Mouse (Mus musculus): ENCODE results near the gene Havcr2. TPM values are rescaled to one million over a fixed set of nuclear protein-coding genes. Genes with fewer than 3 reads are reported as not detected.
"Not testable (repeated sequence)": the region's sequence is repeated elsewhere in the genome, so short reads cannot be mapped to it uniquely, and the experiment has no call there.

Gene Havcr2
- polyA plus RNA-seq, 1 experiment from 2014 or later: 0.27 TPM

DNA sequence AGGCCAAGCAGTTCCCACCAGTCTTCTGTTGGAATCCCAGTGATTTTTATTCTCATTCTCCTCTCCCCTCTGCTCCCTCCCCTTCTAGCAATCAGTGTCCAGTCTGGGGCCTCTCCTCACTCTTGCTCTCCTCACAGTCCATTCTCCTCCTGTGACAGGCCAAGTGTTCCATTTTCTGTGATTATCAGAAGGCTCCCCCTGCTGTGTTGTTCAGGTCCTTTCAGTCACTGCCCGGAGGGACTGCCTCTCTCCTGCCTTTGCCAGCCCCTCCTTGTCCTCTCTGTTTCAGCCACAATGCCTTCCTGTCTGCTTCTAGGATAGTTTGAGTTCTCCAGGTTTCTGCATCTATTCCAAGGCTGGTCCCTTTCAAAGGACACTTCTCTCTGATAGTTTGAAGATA is 33.5 kb downstream of the Havcr2 start:
- Histone ChIP-seq H3K27me3 (ENCODE audit: control insufficient read depth, insufficient read depth, low read length) (no peaks in the 10 kb centered on the region), H3K9ac (replicated peaks; ENCODE audit: low read depth, low read length) (no peak overlapping the region), H3K9me3 (ENCODE audit: control insufficient read depth, low read length) (no peaks in the 10 kb centered on the region), H3K27ac (ENCODE audit: low read depth, low read length) (no peak overlapping the region), H3K4me2 (ENCODE audit: low read depth, low read length) (no peak overlapping the region), H3K36me3 (ENCODE audit: control insufficient read depth, insufficient read depth, low read length) (no peaks in the 10 kb centered on the region), H3K4me3 (ENCODE audit: low read depth, low read length) (no peak overlapping the region), H3K4me1 (ENCODE audit: control insufficient read depth, insufficient read depth, low read length) (no peaks in the 10 kb centered on the region)
- no peak for ATAC-seq (ENCODE audit: low read depth)
- 8% methylated on average over 1 of the region's 1 CpGs for WGBS

DNA sequence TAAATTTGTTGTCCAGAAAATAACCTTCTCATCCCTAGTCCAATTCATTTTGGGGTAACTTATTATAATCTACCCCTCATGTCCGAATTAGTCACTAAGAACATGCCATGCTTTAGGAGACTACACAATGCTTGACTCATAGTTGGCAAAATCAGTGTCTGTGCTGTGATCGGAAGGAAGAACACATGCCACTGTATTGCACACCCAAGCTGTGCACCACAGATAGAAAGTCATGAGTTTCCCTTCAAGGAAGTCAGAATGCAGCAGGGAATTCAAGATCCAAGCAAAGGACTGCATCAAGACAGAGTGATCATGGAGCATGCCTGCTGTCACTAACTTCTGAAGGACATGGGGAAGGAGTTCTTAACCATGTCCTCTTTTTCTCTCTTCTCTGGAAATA is 33.9 kb downstream of the Havcr2 start:
- Histone ChIP-seq H3K9ac (replicated peaks; ENCODE audit: low read depth, low read length) (no peak overlapping the region), H3K4me1 (ENCODE audit: control insufficient read depth, insufficient read depth, low read length) (no peaks in the 10 kb centered on the region), H3K4me3 (ENCODE audit: low read depth, low read length) (no peak overlapping the region), H3K27ac (ENCODE audit: low read depth, low read length) (no peak overlapping the region), H3K27me3 (ENCODE audit: control insufficient read depth, insufficient read depth, low read length) (no peaks in the 10 kb centered on the region), H3K36me3 (ENCODE audit: control insufficient read depth, insufficient read depth, low read length) (no peaks in the 10 kb centered on the region), H3K4me2 (ENCODE audit: low read depth, low read length) (no peak overlapping the region), H3K9me3 (ENCODE audit: control insufficient read depth, low read length) (no peaks in the 10 kb centered on the region)
- WGBS: 86% methylated on average over 2 of the region's 2 CpGs
- ATAC-seq (ENCODE audit: low read depth): no peak

DNA sequence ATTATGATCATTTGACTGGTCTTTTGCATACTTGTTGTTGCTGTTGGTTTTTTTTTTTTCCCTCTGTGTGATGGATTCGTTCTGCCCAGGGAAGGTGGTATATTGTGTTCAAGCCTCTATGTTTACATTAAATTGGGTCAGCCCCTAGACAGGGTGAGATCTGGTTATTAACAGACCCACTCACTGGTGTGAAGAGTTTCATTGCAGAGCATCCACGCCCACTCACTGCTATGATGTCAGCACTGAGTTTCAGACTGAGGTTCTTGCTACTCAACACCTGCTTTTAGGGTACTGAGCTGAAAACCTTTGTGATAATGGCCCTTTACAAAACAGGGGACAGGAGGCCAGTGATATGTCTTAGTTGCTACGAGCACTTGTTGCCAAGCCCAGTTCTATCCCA is 52.4 kb downstream of the Havcr2 start:
- Histone ChIP-seq H3K27ac (ENCODE audit: low read depth, low read length) (no peak overlapping the region), H3K4me2 (ENCODE audit: low read depth, low read length) (no peak overlapping the region), H3K9me3 (ENCODE audit: control insufficient read depth, low read length) (no peaks in the 10 kb centered on the region), H3K27me3 (ENCODE audit: control insufficient read depth, insufficient read depth, low read length) (no peaks in the 10 kb centered on the region), H3K36me3 (ENCODE audit: control insufficient read depth, insufficient read depth, low read length) (no peaks in the 10 kb centered on the region), H3K9ac (replicated peaks; ENCODE audit: low read depth, low read length) (no peak overlapping the region), H3K4me3 (ENCODE audit: low read depth, low read length) (no peak overlapping the region), H3K4me1 (ENCODE audit: control insufficient read depth, insufficient read depth, low read length) (no peaks in the 10 kb centered on the region)
- no peak for ATAC-seq (ENCODE audit: low read depth)
- WGBS: 77% methylated on average over 3 of the region's 3 CpGs

DNA sequence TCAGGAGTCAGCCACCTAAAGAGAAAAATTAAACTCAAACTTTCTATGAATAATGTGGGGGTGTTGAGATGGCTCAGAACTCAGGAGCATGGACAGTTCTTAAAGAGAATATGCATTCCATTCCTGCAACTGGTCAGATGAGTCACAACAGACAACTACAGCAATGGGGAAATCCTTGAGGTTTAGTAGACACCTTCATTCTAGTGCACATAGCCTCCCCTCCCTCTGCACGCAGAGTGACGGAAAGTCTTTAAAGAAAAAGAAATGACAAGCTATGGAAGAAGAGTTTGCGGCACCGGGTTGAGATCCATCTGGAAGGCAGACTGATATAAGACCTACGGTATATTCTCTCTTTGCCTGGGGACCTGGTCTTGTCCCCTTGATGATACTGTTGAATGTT is 55.2 kb downstream of the Havcr2 start:
- H3K4me2 ChIP-seq (ENCODE audit: low read depth, low read length): no peak overlapping the region
- no peak overlapping the region for H3K4me3 ChIP-seq (ENCODE audit: low read depth, low read length)
- no peak overlapping the region for H3K27ac ChIP-seq (ENCODE audit: low read depth, low read length)
- WGBS: 95% methylated on average over 5 of the region's 5 CpGs
- H3K9ac ChIP-seq (replicated peaks; ENCODE audit: low read depth, low read length): no peak overlapping the region
- no peaks in the 10 kb centered on the region for H3K9me3 ChIP-seq (ENCODE audit: control insufficient read depth, low read length)
- no peaks in the 10 kb centered on the region for H3K4me1 ChIP-seq (ENCODE audit: control insufficient read depth, insufficient read depth, low read length)
- H3K27me3 ChIP-seq (ENCODE audit: control insufficient read depth, insufficient read depth, low read length): no peaks in the 10 kb centered on the region
- no peaks in the 10 kb centered on the region for H3K36me3 ChIP-seq (ENCODE audit: control insufficient read depth, insufficient read depth, low read length)
- no peak for ATAC-seq (ENCODE audit: low read depth)

DNA sequence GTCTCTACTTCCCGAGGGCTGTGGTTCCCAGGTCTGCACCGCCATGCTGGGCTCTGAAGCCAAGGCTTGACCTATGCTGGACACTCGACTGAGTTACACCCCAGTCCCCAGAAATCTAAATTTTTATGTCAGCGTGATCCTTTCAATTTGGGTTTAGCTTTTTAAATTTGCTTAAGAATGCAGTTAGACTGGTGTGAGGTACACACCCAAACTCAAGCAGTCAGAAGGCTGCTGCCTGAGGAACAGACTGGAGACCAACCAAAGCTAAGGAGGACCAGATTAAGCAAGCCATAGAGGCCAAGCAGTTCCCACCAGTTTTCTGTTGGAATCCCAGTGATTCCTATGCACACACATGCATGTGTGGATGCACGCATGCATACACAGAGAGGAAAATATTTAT is 66.6 kb downstream of the Havcr2 start:
- not testable (repeated sequence) for H3K27ac ChIP-seq (ENCODE audit: low read depth, low read length); H3K9ac ChIP-seq (replicated peaks; ENCODE audit: low read depth, low read length); H3K27me3 ChIP-seq (ENCODE audit: control insufficient read depth, insufficient read depth, low read length); H3K36me3 ChIP-seq (ENCODE audit: control insufficient read depth, insufficient read depth, low read length); H3K4me3 ChIP-seq (ENCODE audit: low read depth, low read length); ATAC-seq (ENCODE audit: low read depth); H3K4me1 ChIP-seq (ENCODE audit: control insufficient read depth, insufficient read depth, low read length); H3K4me2 ChIP-seq (ENCODE audit: low read depth, low read length); H3K9me3 ChIP-seq (ENCODE audit: control insufficient read depth, low read length)
- WGBS: 92% methylated on average over 5 of the region's 5 CpGs

DNA sequence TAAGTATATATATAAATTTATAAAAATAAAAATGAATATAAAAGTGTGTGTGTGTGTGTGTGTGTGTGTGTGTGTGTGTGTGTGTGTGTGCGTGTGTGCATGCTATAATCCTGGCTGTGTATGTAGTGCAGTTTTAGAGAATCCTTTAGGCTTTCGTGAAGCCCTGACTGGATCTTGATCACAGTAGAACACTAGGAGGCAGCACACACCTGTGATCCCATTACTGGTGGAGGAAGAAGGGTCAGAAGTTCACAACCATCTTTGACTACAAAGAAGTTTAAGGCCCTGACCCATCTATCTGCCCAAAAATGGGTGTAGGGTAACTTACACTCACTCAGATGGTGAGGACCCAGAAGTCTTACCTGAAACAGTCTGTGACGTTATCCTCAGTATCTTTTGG is 68.0 kb downstream of the Havcr2 start:
- Histone ChIP-seq H3K9ac (replicated peaks; ENCODE audit: low read depth, low read length) (no peak overlapping the region), H3K4me3 (ENCODE audit: low read depth, low read length) (no peak overlapping the region), H3K27me3 (ENCODE audit: control insufficient read depth, insufficient read depth, low read length) (no peaks in the 10 kb centered on the region), H3K36me3 (ENCODE audit: control insufficient read depth, insufficient read depth, low read length) (no peaks in the 10 kb centered on the region), H3K4me1 (ENCODE audit: control insufficient read depth, insufficient read depth, low read length) (no peaks in the 10 kb centered on the region), H3K27ac (ENCODE audit: low read depth, low read length) (no peak overlapping the region), H3K9me3 (ENCODE audit: control insufficient read depth, low read length) (no peaks in the 10 kb centered on the region), H3K4me2 (ENCODE audit: low read depth, low read length) (no peak overlapping the region)
- ATAC-seq (ENCODE audit: low read depth): no peak
- 85% methylated on average over 3 of the region's 3 CpGs for WGBS

DNA sequence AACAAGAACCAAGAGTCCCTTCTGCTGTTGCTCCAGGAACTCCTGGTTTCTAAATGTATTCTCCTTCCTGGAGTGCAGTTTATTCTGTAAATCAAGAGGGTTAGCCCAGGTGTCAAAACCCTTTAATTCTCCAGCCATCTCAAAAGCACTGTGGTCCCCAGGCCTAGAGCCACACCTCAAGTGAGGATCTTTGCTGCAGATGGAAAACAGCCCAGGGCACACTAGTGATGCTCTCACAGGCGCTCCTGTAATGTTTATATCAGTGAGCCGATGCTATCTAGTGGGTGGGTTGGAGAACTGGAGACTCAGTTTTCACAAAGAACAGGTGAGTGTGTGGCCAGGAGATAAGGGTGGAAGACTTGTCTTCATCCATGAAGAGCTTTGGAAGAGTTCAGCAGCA is 69.2 kb downstream of the Havcr2 start, which contains the start of gene Gm12169:
TSS of gene Gm12169 (plus strand) at position 301 of the 400 bp plus-strand sequence.
- H3K4me1 ChIP-seq (ENCODE audit: control insufficient read depth, insufficient read depth, low read length): no peaks in the 10 kb centered on the region
- H3K36me3 ChIP-seq (ENCODE audit: control insufficient read depth, insufficient read depth, low read length): no peaks in the 10 kb centered on the region
- H3K9ac ChIP-seq (replicated peaks; ENCODE audit: low read depth, low read length): no peak within 1 kb of the TSS
- no peaks in the 10 kb centered on the region for H3K9me3 ChIP-seq (ENCODE audit: control insufficient read depth, low read length)
- no peaks in the 10 kb centered on the region for H3K27me3 ChIP-seq (ENCODE audit: control insufficient read depth, insufficient read depth, low read length)
- H3K4me3 ChIP-seq (ENCODE audit: low read depth, low read length): no peak within 1 kb of the TSS
- WGBS: 94% methylated on average over 2 of the region's 2 CpGs
- no peak within 1 kb of the TSS for H3K27ac ChIP-seq (ENCODE audit: low read depth, low read length)
- H3K4me2 ChIP-seq (ENCODE audit: low read depth, low read length): no peak within 1 kb of the TSS
- no peak for ATAC-seq (ENCODE audit: low read depth)

GRCm38 (mm10) chr11:46530149-46530548 is 75.4 kb downstream of the Havcr2 start:
- WGBS: 82% methylated on average over 4 of the region's 4 CpGs
- no peaks in the 10 kb centered on the region for H3K36me3 ChIP-seq (ENCODE audit: control insufficient read depth, insufficient read depth, low read length)
- no peak overlapping the region for H3K9ac ChIP-seq (replicated peaks; ENCODE audit: low read depth, low read length)
- H3K4me3 ChIP-seq (ENCODE audit: low read depth, low read length): no peak overlapping the region
- H3K4me1 ChIP-seq (ENCODE audit: control insufficient read depth, insufficient read depth, low read length): no peaks in the 10 kb centered on the region
- ATAC-seq (ENCODE audit: low read depth): no peak
- no peaks in the 10 kb centered on the region for H3K9me3 ChIP-seq (ENCODE audit: control insufficient read depth, low read length)
- H3K4me2 ChIP-seq (ENCODE audit: low read depth, low read length): no peak overlapping the region
- no peaks in the 10 kb centered on the region for H3K27me3 ChIP-seq (ENCODE audit: control insufficient read depth, insufficient read depth, low read length)
- no peak overlapping the region for H3K27ac ChIP-seq (ENCODE audit: low read depth, low read length)

Measured in neural tube, embryonic 14.5 days (tissue).